Mouse (Mus musculus) gastrocnemius, postnatal 14 days (tissue): ENCODE results near the gene Gcc1. TPM values are rescaled to one million over a fixed set of nuclear protein-coding genes. Genes with fewer than 3 reads are reported as not detected.

Experiments used
- DNase-seq: peaks from one replicate; pipeline ENCODE4 v3.0.0; 2021; ENCODE audit warnings: mixed read lengths
- intact Hi-C: fragments of 180-260 bp; cut with DNase I; formaldehyde crosslinking; loops from one replicate; pipeline ENCODE4 v1.15.1; 2025; ENCODE audit warnings: low total_unique reads
- long read RNA-seq, 2 experiments: library from polyadenylated mRNA; stranded (forward); transcript quantifications; one replicate each; pipeline ENCODE4 v2.0.0; 2021
- total RNA-seq, 2 experiments: library from RNA; stranded (reverse); gene quantifications; 2 replicates each; pipeline ENCODE4 v1.2.3; 2021

The Gcc1 gene
- 1 to 10 TPM; 5.4 to 5.7 TPM for total RNA-seq
- long read RNA-seq, experiment 1, full-length matches to known transcripts: 10 of 11 reads
- long read RNA-seq, experiment 1, partial matches to known transcripts: 0 of 11 reads
- long read RNA-seq, experiment 1, other reads (novel, unspliced or antisense): 1 of 11 reads
- long read RNA-seq, experiment 2, full-length matches to known transcripts: 16 of 17 reads
- long read RNA-seq, experiment 2, partial matches to known transcripts: 0 of 17 reads
- long read RNA-seq, experiment 2, other reads (novel, unspliced or antisense): 1 of 17 reads

DNA sequence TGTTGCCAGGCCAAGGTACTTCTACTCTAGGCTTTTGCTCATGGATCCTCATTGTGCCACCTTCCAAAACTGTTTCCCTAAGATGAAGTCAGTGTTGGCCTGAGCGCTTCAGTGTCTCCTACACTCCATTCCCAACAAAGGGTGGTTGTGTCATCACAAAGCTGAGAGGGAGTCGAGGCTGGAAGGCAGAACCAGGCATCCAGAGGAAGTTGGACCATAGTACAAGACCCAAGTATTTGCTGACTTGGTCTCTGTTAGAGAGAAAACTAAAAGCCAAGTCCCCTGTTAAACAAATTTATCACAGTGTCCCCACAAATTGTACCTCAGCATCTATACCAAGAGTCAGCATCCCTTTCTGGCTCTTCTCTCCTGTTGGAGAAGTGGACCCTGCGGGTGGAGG, at the start of gene Gcc1:
Gcc1 (minus strand) TSS at position 101 of the 400 bp plus-strand sequence.
- intact Hi-C loops: no loop called here
- no peak for DNase-seq

DNA sequence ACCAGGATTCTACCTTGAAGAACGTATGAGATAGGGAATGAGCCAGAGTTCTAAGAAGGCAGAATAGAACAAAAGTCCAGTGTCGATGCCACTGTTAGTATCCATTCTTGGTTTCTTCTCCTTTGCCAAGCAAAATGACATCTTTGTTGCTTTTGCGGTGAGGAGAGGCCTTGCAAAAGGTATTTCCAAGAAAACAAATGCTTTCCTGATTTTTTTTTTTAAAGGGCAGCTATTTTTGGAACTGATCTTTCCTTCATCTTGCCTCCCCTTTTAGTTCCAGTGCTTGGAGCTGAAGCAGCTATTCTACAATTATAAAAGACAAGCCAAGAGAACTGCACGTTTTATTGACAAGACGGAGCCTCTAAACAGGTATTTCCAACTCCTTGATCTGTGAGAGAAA, 46.6 kb upstream of the Gcc1 start, which contains the start of gene Snd1:
Snd1 (plus strand) TSS at position 301 of the 400 bp plus-strand sequence.
- intact Hi-C loops: loop anchor here (5.0 to 10.0 kb wide), 2 partner anchors 53 to 210 kb away; partner anchors contain the start of gene Arf5
- no peak for DNase-seq

DNA sequence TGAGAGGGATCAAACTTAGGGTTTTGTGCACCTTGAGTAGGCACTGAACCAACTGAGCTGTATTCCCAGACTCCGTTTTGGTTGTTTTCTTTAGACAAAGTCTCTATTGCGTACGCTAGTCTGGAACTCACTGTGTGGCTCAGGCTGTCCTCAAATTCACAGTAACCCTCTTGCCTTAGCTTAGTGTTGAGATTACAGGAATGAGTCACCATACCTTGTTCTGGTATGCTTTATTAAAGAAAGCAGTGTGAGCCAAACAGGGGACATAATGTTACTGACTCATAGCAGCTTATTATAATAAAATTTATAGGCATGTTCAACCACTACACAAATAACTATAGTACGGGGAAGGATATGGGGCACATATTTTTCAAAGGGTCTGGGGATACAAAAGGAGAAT, 46.0 kb upstream of the Gcc1 start:
- intact Hi-C loops: loop anchor here (10.0 kb wide), 1 partner anchor 209 kb away; no protein-coding TSS in a partner anchor
- no peak for DNase-seq

DNA sequence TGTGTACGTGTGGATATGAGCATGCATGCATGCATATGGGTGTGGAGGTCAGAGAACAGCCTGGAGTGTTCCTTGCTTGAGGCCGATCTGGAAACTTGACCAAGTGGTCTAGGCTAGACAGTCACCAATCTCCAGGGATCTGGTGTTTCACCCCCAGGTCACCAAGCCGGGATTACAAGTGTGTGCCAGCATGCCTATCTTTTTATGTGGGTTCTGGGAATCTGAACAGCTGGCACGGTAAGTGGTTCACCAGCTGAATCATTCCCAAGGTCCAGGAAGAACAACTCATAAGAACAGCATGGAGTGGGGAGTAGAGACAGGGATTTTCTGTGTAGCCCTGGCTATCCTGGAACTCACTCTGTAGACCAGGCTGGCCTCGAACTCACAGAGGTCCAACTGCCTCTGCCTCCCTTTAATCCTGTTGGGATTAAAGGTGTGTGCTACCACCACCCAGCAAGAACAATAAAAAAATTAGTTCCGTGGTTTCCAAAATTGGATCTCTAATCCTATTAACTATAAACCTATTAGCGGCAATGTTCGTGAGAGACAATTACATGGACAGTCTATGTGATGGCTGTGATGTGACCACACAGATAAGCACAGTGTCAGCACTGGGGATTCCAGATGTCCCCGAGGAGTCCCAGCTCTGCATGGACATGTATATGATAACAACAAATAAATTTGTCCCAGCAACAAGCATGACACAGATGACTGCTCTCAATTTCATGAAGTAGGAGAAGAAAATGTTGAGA, 43.3 kb upstream of the Gcc1 start:
- DNase-seq: no peak
- intact Hi-C loops: loop anchor here (10.0 kb wide), 1 partner anchor 207 kb away; no protein-coding TSS in a partner anchor

GRCm38 (mm10) chr6:28470621-28471020, 42.4 kb upstream of the Gcc1 start:
- intact Hi-C loops: loop anchor here (10.0 kb wide), 1 partner anchor 206 kb away; no protein-coding TSS in a partner anchor
- DNase-seq: no peak

DNA sequence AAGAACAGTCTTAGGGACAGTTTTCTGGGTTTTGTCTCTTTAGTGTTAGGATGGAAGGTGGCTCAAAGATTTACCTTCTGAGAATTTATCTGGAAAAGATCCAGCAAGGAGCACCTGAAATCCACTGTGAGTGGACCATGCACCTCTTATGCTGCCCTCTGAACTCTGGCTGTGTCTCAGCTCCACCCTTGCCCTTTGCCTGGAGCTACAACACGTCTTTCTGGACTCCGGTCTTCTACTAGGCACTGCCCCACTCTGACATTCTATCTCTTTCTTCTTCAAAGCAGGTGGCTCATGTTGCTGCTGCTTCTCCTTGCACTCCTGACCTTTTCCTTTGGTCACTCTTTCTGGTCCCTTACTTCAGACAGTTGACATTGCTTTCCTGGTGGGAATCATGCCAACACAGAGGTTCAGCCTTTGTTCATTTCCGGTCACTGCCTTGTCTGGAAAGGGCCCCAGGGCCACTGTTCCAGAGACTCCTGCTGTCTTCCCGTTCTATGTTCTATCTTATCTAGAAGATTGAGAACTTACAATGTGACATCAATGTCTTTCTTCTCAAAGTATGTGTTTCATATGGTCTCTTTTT, 41.9 kb upstream of the Gcc1 start:
- intact Hi-C loops: loop anchor here (10.0 kb wide), 1 partner anchor 205 kb away; no protein-coding TSS in a partner anchor
- DNase-seq: no peak

DNA sequence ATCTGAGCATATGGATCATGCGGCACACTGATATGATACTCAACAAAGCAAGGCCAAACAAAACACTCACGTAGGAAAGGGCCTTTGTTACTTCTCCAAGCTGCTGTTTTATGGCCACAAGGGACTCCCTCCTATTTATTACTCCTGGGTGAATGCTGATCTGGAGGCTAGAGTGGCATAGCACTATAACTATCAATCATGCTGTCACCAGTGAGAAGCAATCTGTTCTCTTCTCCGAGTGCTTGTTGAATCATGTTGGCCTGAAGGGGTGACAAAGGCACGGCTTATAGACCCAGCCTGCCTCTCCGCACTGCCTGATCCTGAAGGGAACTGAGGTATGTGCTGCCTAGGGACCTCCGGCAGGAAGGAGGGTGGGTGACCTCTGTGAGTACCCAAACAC, 36.4 kb upstream of the Gcc1 start:
- no peak for DNase-seq
- intact Hi-C loops: no loop called here

GRCm38 (mm10) chr6:28460534-28460933, 32.3 kb upstream of the Gcc1 start:
- intact Hi-C loops: no loop called here
- DNase-seq: peak; percentile 67

GRCm38 (mm10) chr6:28459221-28459668, 31.1 kb upstream of the Gcc1 start:
- intact Hi-C loops: no loop called here
- no peak for DNase-seq

GRCm38 (mm10) chr6:28450977-28451376, 22.8 kb upstream of the Gcc1 start:
- intact Hi-C loops: no loop called here

DNA sequence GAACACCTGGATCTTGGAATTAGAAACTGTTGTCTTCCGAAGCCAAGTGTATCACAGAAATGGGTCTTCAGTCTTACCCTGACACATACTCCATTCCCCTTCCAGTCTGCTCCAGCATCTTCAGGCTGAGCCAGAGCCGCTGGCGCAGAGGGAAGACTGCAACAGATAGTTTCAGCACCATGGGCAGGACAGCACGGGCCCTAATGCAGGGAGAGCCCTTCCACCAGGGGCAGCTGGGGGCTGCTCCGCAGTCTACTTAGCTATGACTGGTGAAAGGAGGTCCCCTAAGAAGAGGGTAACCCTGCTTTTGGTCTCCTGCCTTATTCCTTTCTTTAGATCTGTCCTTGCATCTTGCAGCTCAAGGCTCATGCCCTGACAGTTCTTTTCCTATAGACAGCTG, 22.3 kb upstream of the Gcc1 start:
- intact Hi-C loops: no loop called here
- DNase-seq: no peak

More at GRCm38 (mm10) chr6:28450977-28451376, 22.8 kb upstream of the Gcc1 start:
- DNase-seq: no peak

GRCm38 (mm10) chr6:28449253-28449652, 21.1 kb upstream of the Gcc1 start, which contains the start of gene Pax4:
TSS of gene Pax4 (minus strand) at chr6:28449353.
- intact Hi-C loops: no loop called here
- DNase-seq: no peak

DNA sequence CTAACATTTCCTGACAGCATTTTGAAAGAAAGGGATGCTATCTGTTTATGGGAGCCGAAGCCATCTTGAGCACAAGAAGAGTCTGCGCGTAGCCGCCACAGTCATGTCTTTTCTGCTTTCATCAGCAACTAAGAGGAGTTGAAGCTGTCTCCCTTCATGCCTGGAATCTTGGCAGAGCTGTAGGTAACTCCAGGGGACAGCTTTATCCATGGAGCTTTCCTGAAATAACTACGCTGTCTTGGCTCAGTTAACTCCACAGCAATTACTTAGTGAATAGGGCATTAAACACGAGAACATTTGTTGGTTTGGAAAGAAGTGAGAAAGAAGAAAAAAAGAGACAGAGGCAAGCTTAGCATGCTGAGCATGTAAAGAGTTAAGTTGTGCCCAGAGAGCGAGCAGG, 19.7 kb upstream of the Gcc1 start:
- intact Hi-C loops: no loop called here
- DNase-seq: no peak

- intact Hi-C loops: no loop called here
- no peak for DNase-seq
Measured at GRCm38 (mm10) chr6:28431538-28431855, 3.3 kb upstream of the Gcc1 start.

GRCm38 (mm10) chr6:28430795-28431537, 2.8 kb upstream of the Gcc1 start:
- no peak for DNase-seq
- intact Hi-C loops: no loop called here

DNA sequence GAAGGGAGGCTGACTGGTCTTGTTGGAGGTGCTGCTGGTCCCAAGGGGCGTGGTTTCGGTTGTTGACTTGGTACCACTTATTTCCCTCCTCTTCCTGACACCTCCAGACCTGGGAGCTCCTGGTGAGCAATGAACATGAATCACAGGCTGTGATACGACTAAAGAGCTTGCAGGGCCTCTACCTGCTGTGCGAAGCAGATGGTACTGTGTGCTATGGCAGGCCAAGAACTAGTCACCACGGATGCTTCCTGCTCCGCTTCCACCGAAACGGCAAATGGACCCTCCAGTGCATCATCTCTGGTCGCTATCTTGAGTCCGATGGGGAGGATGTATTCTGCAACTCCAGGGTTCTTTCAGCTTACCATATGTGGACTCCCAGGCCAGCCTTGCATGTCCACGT, 1.7 kb upstream of the Gcc1 start:
- intact Hi-C loops: no loop called here
- no peak for DNase-seq

GRCm38 (mm10) chr6:28427096-28427839, 922 bp downstream of the Gcc1 start, which contains the start of gene Fscn3:
TSS of gene Fscn3 (plus strand) at chr6:28427789.
- intact Hi-C loops: no loop called here
- DNase-seq: no peak

DNA sequence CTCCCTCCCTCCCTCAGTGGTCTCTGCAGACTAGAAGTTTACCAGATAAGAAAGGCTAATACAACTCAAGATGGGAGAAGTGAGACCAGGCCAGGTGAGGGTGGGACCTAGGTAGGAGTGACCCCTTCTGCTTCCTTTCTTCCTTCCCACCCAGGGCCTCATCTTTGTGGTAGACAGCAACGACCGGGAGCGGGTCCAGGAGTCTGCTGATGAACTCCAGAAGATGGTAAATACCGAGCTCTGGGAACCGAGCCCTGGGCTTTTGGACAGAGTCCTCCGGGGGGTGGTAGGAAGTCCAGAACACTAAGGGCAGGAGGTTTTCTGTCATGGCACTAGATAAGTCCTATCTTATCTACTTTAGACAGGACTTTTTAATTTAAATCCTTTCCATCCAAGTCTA, 3.2 kb downstream of the Gcc1 start:
- intact Hi-C loops: no loop called here
- no peak for DNase-seq
